Mouse (Mus musculus) forebrain, embryonic 10.5 days (tissue): ENCODE measurements at regions not wholly inside any gene's neighbourhood (a gene's known extent, or its start where the extent isn't known, plus 50 kb on each side); places are given as distances from the start of the nearest gene placed in this dataset.
A peak's percentile ranks its signal among the peaks of the same experiment; 100 is the strongest.

Experiments used
- DNase-seq: peaks from one replicate; pipeline ENCODE4 v3.0.0-alpha.2; 2017; ENCODE audit warnings: low spot score; ENCODE audit errors: extremely low spot score
- H3K27ac ChIP-seq: fragments of 300-500 bp; sonication (generic); 2 replicates; pipeline ENCODE4 v1.5.1; 2016; ENCODE audit warnings: mild to moderate bottlenecking
- H3K27me3 ChIP-seq: fragments of 300-500 bp; sonication (generic); 2 replicates; pipeline ENCODE4 v1.6.1; 2016; ENCODE audit warnings: mild to moderate bottlenecking; ENCODE audit not compliant: poor library complexity, severe bottlenecking
- H3K36me3 ChIP-seq: fragments of 300-500 bp; sonication (generic); replicated peaks from 2 replicates; pipeline ENCODE4 v1.6.1; 2016; ENCODE audit warnings: mild to moderate bottlenecking, moderate library complexity
- H3K4me1 ChIP-seq: fragments of 300-500 bp; sonication (generic); 2 replicates; pipeline ENCODE4 v1.6.1; 2016
- H3K4me3 ChIP-seq: fragments of 300-500 bp; sonication (generic); 2 replicates; pipeline ENCODE4 v1.5.1; 2016; ENCODE audit warnings: mild to moderate bottlenecking, moderate library complexity
- H3K9me3 ChIP-seq: fragments of 300-500 bp; sonication (generic); 2 replicates; pipeline ENCODE4 v1.6.1; 2016; ENCODE audit warnings: mild to moderate bottlenecking, moderate library complexity
- WGBS: fragments of 180-500 bp; shearing (Covaris S2); methylation state at CpG from one replicate; pipeline ENCODE4 v1.1.7; 2016; 5-methylcytosine and 5-hydroxymethylcytosine counted together

- H3K27me3 ChIP-seq: no peaks in the 10 kb centered on the region
- no peaks in the 10 kb centered on the region for H3K36me3 ChIP-seq
- no peak overlapping the region for H3K27ac ChIP-seq
- no peak for DNase-seq
- H3K4me1 ChIP-seq: no peaks in the 10 kb centered on the region
- 90% methylated on average over 4 of the region's 4 CpGs for WGBS
- peaks cover 15% of the 10 kb centered on the region for H3K9me3 ChIP-seq
- H3K4me3 ChIP-seq: no peak overlapping the region
Measured at GRCm38 (mm10) chr13:28898900-28899299, 54.6 kb downstream of the Sox4 start.

DNA sequence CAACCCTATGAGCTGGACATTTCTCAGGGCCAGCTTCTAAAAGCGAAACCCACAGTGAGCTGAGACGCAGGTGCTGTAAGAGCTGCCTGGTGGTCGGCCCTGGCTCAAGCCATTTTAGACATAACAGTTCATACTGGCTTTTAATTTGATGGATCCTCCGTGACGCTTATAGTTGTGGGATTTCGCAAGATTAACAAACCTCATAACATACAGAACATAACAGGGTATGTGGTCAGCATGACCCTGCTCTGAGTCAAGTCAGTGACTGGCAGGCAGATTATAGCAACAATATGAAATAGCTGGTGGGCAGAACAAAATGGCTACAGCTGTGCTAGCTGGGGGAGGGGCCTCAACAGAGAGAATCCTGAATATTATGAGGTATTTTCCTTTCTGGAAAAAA, 60.6 kb downstream of the Sox4 start:
- Histone ChIP-seq H3K4me1 (no peaks in the 10 kb centered on the region), H3K27ac (no peak overlapping the region), H3K4me3 (no peak overlapping the region), H3K27me3 (peaks cover 6% of the 10 kb centered on the region), H3K36me3 (no peaks in the 10 kb centered on the region), H3K9me3 (peaks cover 21% of the 10 kb centered on the region)
- no peak for DNase-seq
- WGBS: 93% methylated on average over 6 of the region's 6 CpGs

- no peak for DNase-seq
- H3K27ac ChIP-seq: peak overlapping the region; percentile 52
Measured at GRCm38 (mm10) chr13:28887098-28887497, 66.4 kb downstream of the Sox4 start.

GRCm38 (mm10) chr13:28886691-28887090, 66.8 kb downstream of the Sox4 start:
- peak; percentile 29 for DNase-seq
- Histone ChIP-seq H3K4me1 (peaks cover 55% of the 10 kb centered on the region), H3K4me3 (peak overlapping the region; percentile 69), H3K9me3 (0 out of 2 replicates have a peak, but pooled peaks cover 6% of the 10 kb centered on the region), H3K36me3 (0 out of 2 replicates have a peak, but pooled peaks cover 5% of the 10 kb centered on the region), H3K27ac (peak overlapping the region; percentile 52), H3K27me3 (peaks cover 40% of the 10 kb centered on the region)
- 4% methylated on average over 11 of the region's 11 CpGs for WGBS

More at GRCm38 (mm10) chr13:28887098-28887497, 66.4 kb downstream of the Sox4 start:
- peaks cover 51% of the 10 kb centered on the region for H3K4me1 ChIP-seq
- H3K36me3 ChIP-seq: 0 out of 2 replicates have a peak, but pooled peaks cover under 1% of the 10 kb centered on the region
- H3K27me3 ChIP-seq: peaks cover 40% of the 10 kb centered on the region
- peak overlapping the region; percentile 69 for H3K4me3 ChIP-seq
- 6% methylated on average over 13 of the region's 13 CpGs for WGBS
- 0 out of 2 replicates have a peak, but pooled peaks cover 6% of the 10 kb centered on the region for H3K9me3 ChIP-seq

DNA sequence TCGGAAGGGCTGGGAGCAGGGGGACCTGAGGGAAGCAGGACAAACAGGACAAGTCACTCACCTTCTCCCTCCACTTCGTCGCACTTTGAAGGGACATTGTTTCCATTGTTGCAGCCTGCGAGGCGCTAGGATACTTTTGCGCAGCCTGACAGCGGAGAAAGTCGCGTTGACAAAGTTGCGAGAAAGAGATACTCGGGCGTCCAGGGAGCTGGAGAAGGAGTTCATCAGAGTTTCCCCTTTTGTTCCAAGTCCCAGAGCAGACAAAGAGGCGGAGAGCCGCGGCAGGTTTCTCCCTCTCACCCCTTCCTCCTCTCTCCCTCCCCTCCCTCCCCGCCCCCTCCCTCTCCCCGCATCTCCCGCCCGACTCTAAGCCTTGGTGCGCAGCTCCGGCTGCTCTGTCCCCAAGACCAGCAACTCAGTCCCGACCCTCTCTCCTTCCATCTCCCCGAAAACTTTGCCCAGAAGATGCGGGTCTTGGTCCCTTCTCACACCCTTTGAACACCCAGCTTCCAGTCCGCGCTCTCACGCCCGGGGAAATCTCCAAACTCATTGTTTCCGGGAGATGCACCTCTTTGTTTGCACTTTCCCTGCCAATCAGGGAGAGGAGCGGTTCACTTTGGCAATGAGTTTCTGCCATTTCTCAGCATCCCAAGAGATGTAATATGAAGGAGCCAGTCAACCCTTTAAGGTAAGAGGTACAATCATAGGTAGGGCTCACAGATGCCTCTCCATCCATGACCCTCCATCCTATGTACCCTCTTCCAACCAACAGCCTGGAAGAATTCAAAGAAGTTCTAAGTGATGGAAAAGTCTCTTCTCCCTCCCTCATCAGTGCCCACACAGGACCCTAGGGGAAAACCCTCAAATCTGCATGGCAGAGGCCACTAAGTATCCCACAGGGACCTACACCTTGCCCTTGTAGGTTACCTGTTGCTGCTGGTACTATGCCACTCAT, 68.2 kb downstream of the Sox4 start:
- Histone ChIP-seq H3K9me3 (0 out of 2 replicates have a peak, but pooled peaks cover 6% of the 10 kb centered on the region), H3K36me3 (peaks cover 10% of the 10 kb centered on the region; the same call in 1 of the 2 replicates), H3K4me1 (peaks cover 69% of the 10 kb centered on the region), H3K27me3 (peaks cover 40% of the 10 kb centered on the region), H3K4me3 (peak overlapping the region; percentile 69), H3K27ac (peak overlapping the region; percentile 94)
- peak; percentile 75 for DNase-seq
- WGBS: under 1% methylated on average over 27 of the region's 30 CpGs

DNA sequence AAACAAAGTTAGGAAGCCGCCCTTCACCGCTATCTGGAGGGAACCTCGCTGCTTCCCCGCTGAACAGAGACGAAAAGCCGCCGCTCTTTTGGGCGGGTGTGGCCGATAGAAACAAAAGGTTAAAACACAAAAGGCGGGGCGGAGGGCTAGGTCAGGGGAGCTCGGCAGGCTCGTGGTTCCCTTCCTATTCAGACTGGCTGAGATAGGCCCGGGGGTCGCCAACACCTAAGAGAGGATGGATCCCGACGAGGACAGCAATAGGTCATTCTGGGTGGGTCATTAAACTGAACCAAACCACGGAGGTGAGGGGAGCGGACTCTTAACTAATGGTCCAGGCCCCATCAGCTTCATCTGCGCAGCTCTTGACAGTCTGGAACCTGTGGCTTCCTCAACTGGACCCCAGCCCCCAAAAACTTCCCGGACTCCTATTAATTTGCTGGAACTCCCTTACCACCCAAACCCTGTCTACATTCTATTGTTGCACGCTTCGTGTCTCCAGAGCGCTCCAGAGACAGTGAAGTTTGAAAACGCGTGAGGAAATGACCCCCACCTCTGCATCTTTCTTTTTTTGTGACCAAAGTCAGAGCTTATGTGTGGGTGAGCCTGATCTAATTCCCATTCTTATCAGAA, 69.2 kb downstream of the Sox4 start:
- Histone ChIP-seq H3K4me3 (peak overlapping the region; percentile 69), H3K36me3 (peaks cover 12% of the 10 kb centered on the region), H3K27ac (peak overlapping the region; percentile 94), H3K27me3 (peaks cover 40% of the 10 kb centered on the region), H3K4me1 (peaks cover 72% of the 10 kb centered on the region), H3K9me3 (no peaks in the 10 kb centered on the region)
- WGBS: under 1% methylated on average over 26 of the region's 26 CpGs
- peak; percentile 58 for DNase-seq

- peaks cover 39% of the 10 kb centered on the region for H3K27me3 ChIP-seq
- WGBS: 38% methylated on average over 8 of the region's 8 CpGs
- H3K27ac ChIP-seq: peak overlapping the region; percentile 94; the same call in 1 of the 2 replicates
Measured at GRCm38 (mm10) chr13:28883398-28883797, 70.1 kb downstream of the Sox4 start.

DNA sequence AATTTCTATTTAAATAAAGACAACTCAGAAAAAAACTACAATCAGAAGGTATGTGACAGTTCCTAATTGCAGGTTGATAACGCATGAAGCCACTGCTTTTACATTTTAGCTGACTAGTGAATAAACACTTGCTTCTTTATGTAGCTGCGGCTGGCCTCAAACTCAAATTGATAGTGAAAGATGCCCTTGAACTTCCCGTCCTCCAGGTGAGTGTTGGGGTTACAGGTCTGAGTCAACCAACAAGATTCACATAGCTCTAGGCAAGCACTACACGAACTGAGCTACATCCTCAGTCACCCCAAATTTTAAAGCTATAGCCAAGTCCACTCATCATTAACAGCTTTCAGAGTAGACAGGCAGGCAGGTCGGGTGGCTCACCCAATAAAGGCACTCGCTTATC, 72.6 kb downstream of the Sox4 start:
- Histone ChIP-seq H3K4me3 (peak overlapping the region; percentile 69; the same call in 1 of the 2 replicates), H3K4me1 (peaks cover 77% of the 10 kb centered on the region), H3K27ac (no peak overlapping the region), H3K9me3 (no peaks in the 10 kb centered on the region), H3K36me3 (peaks cover 39% of the 10 kb centered on the region), H3K27me3 (peaks cover 13% of the 10 kb centered on the region)
- 81% methylated on average over 6 of the region's 6 CpGs for WGBS
- no peak for DNase-seq

More at GRCm38 (mm10) chr13:28883398-28883797, 70.1 kb downstream of the Sox4 start:
- peaks cover 20% of the 10 kb centered on the region for H3K36me3 ChIP-seq
- DNase-seq: no peak
- H3K4me1 ChIP-seq: peaks cover 80% of the 10 kb centered on the region
- no peaks in the 10 kb centered on the region for H3K9me3 ChIP-seq
- peak overlapping the region; percentile 69 for H3K4me3 ChIP-seq

DNA sequence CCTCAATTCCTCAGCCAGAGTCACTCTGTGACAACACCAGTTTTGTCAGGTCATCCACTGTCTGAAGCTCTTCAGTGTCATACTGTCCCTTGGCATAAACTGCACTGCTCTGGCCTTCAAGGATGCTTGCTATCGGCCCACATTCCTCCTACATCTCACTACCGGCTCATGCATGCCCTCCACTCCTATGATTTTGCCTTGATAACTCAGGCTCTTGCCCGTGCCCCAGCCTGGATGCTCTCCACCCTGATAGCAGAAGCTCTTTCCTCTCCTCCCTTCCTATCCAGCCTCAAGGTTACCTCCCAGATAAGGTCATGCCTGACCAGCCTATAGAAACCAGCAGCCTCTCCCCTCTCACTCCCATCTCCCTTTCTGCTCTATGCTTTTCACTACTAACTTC, 74.8 kb downstream of the Sox4 start:
- 85% methylated on average over 3 of the region's 3 CpGs for WGBS
- Histone ChIP-seq H3K9me3 (no peaks in the 10 kb centered on the region), H3K27me3 (peaks cover 7% of the 10 kb centered on the region; the same call in 1 of the 2 replicates), H3K4me1 (peaks cover 64% of the 10 kb centered on the region), H3K36me3 (peaks cover 61% of the 10 kb centered on the region), H3K4me3 (no peak overlapping the region), H3K27ac (no peak overlapping the region)
- DNase-seq: no peak

- H3K36me3 ChIP-seq: peaks cover 76% of the 10 kb centered on the region
- H3K4me1 ChIP-seq: peaks cover 45% of the 10 kb centered on the region
- H3K9me3 ChIP-seq: peaks cover 5% of the 10 kb centered on the region; the same call in 1 of the 2 replicates
- H3K27ac ChIP-seq: no peak overlapping the region
- H3K27me3 ChIP-seq: no peaks in the 10 kb centered on the region
- no peak overlapping the region for H3K4me3 ChIP-seq
- no peak for DNase-seq
- WGBS: 86% methylated on average over 4 of the region's 4 CpGs
Measured at GRCm38 (mm10) chr13:28876771-28877170, 76.7 kb downstream of the Sox4 start.

DNA sequence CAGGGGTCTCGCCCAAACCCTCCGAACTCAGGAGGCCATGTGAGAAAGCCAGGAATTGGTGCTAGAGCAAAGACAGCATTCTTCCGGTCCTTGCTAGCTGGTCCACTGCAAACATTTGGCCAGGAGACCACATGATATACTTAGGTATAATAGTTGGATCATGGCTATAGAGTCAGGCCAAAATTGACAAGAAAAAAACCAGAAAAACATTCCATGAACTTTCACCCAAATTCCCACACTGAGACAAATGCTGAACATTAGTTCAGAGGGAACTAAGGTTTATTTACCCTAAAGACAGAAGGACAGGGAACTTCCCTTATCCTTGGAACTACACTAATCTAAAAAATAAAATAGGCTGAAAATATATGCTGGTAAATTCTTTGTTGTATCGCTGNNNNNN, 82.8 kb downstream of the Sox4 start:
- DNase-seq: no peak
- peaks cover 5% of the 10 kb centered on the region; the same call in 1 of the 2 replicates for H3K9me3 ChIP-seq
- H3K27me3 ChIP-seq: no peaks in the 10 kb centered on the region
- H3K36me3 ChIP-seq: peaks cover 99% of the 10 kb centered on the region
- 97% methylated on average over 4 of the region's 4 CpGs for WGBS
- no peak overlapping the region for H3K27ac ChIP-seq
- peaks cover 27% of the 10 kb centered on the region for H3K4me1 ChIP-seq
- no peak overlapping the region for H3K4me3 ChIP-seq

DNA sequence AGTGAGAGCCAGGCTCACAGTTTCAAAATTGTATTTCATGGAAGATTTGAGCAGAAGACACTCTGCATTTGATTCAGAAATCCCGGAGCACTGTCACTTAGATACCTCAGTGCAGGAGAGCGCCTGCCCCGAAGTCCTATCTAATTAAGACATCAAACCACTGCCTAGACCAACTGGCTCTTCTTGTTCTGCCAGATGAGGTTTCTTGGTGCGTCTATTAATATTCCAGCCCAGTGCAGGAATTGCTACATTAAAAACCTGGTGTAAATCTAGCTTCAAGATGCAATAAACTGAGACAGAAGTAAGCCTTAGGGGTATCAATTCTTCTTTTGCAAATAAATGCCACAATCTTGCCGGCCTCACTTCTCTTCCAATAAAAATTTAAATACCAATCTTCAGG, 86.3 kb downstream of the Sox4 start:
- no peaks in the 10 kb centered on the region for H3K27me3 ChIP-seq
- no peak overlapping the region for H3K27ac ChIP-seq
- H3K4me1 ChIP-seq: peaks cover 21% of the 10 kb centered on the region; the same call in 1 of the 2 replicates
- H3K9me3 ChIP-seq: peaks cover 26% of the 10 kb centered on the region
- H3K36me3 ChIP-seq: peaks cover 99% of the 10 kb centered on the region
- DNase-seq: no peak
- H3K4me3 ChIP-seq: no peak overlapping the region
- WGBS: 83% methylated on average over 5 of the region's 5 CpGs
